Mouse (Mus musculus) MEL (cell line): ENCODE data around the gene Sycp2.

ENCODE experiments used
- CTCF ChIP-seq, 3 experiments: IDR thresholded peaks in 2 of 3; conservative IDR thresholded peaks in 1 of 3; 2 replicates each; pipeline ENCODE4 v1.5.1; 2011 to 2012; ENCODE audit warnings: low read length in 3 of 3, low read depth in 2 of 3, mild to moderate bottlenecking in 2 of 3, improper control_type of control experiment in 1 of 3, inconsistent platforms in 1 of 3, mixed read lengths in 1 of 3, moderate library complexity in 1 of 3; ENCODE audit not compliant: control insufficient read depth in 1 of 3, insufficient read depth in 1 of 3, poor library complexity in 1 of 3, severe bottlenecking in 1 of 3
- E2F4 ChIP-seq: IDR thresholded peaks from 2 replicates; pipeline ENCODE4 v1.6.1; 2011; ENCODE audit warnings: low read depth, low read length, improper control_type of control experiment, borderline replicate concordance
- GATA1 ChIP-seq: IDR thresholded peaks from 2 replicates; pipeline ENCODE4 v1.6.1; 2011; ENCODE audit warnings: low read depth, low read length, improper control_type of control experiment
- POLR2A ChIP-seq, 2 experiments: IDR thresholded peaks; 2 replicates each; pipeline ENCODE4 v1.6.1; 2011 to 2012; ENCODE audit warnings: low read length in 2 of 2, mild to moderate bottlenecking in 2 of 2, control low read depth in 1 of 2, improper control_type of control experiment in 1 of 2, low read depth in 1 of 2, moderate library complexity in 1 of 2; ENCODE audit not compliant: control insufficient read depth in 1 of 2, insufficient read depth in 1 of 2, poor library complexity in 1 of 2
- RCOR1 ChIP-seq: IDR thresholded peaks from 2 replicates; pipeline ENCODE4 v1.6.1; 2012; ENCODE audit warnings: low read depth, mild to moderate bottlenecking, inconsistent platforms, low read length, improper control_type of control experiment

DNA sequence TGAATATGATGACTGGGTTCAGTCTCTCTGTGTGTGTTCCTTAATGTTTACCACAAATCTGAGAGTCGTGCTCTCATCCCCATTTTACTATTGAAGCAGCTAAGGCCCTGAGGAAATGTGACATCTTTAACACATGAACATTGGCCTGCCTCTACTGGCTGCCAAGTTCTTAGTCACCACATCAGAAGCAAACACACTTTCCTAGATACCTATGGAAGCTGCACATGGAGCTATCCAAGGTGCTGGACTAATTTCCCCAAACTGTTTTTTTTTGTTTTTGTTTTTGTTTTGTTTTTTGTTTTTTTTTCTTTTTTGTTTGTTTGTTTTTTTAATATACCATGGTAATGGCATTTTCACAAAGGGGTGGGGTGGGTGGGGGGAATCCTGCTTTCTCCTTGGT is 77.5 kb downstream of the Sycp2 start:
- TF ChIP-seq GATA1 (no peak), POLR2A (IDR thresholded peaks at IDR 0.05; ENCODE audit: control insufficient read depth in 1 of 2, insufficient read depth in 1 of 2, low read depth in 1 of 2, low read length in 2 of 2, poor library complexity in 1 of 2) (no peak), CTCF (IDR thresholded peaks at IDR 0.05 in 2 of 3, conservative IDR thresholded peaks at IDR 0.05 in 1 of 3; ENCODE audit: control insufficient read depth in 1 of 3, insufficient read depth in 1 of 3, low read depth in 2 of 3, low read length in 3 of 3, poor library complexity in 1 of 3, severe bottlenecking in 1 of 3) (no peak), E2F4 (no peak), RCOR1 (no peak)
